Mouse (Mus musculus) myocyte (in vitro differentiated cells): ENCODE data around the gene Zfpm1.

Experiments used
- CEBPB ChIP-seq: IDR thresholded peaks from 2 replicates; pipeline ENCODE4 v1.6.1; 2011; ENCODE audit warnings: mild to moderate bottlenecking, moderate library complexity; ENCODE audit not compliant: poor library complexity, insufficient read depth, severe bottlenecking
- MAX ChIP-seq: IDR thresholded peaks from one replicate; pipeline ENCODE4 v1.6.1; 2011; ENCODE audit warnings: low read depth, mild to moderate bottlenecking, control low read depth
- MYOD1 ChIP-seq, 3 experiments: IDR thresholded peaks; one replicate each; pipeline ENCODE4 v1.6.1; 2011; ENCODE audit warnings: control low read depth in 2 of 3, low read depth in 2 of 3, mild to moderate bottlenecking in 2 of 3, moderate library complexity in 1 of 3; ENCODE audit not compliant: insufficient read length in 2 of 3, control insufficient read depth in 1 of 3
- POLR2A ChIP-seq: IDR thresholded peaks from one replicate; pipeline ENCODE4 v1.6.1; 2011; ENCODE audit warnings: low read depth, mild to moderate bottlenecking, control low read depth, moderate library complexity; ENCODE audit not compliant: insufficient read length
- POLR2AphosphoS2 ChIP-seq: IDR thresholded peaks from one replicate; pipeline ENCODE4 v1.6.1; 2011; ENCODE audit warnings: low read depth, control low read depth; ENCODE audit not compliant: insufficient read length
- SRF ChIP-seq: IDR thresholded peaks from one replicate; pipeline ENCODE4 v1.6.1; 2011; ENCODE audit warnings: low read depth; ENCODE audit not compliant: control insufficient read depth, insufficient read length
- TCF12 ChIP-seq: IDR thresholded peaks from one replicate; pipeline ENCODE4 v1.6.1; 2011; ENCODE audit warnings: mild to moderate bottlenecking, control low read depth; ENCODE audit not compliant: poor library complexity, insufficient read depth, severe bottlenecking
- TCF3 ChIP-seq: IDR thresholded peaks from one replicate; pipeline ENCODE4 v1.6.1; 2011; ENCODE audit warnings: low read depth, control low read depth; ENCODE audit not compliant: insufficient read length
- USF1 ChIP-seq: IDR thresholded peaks from one replicate; pipeline ENCODE4 v1.6.1; 2011; ENCODE audit warnings: low read depth, mild to moderate bottlenecking, control low read depth, moderate library complexity

GRCm38 (mm10) chr8:122319045-122319707 lies 37.2 kb downstream of the Zfpm1 start:
- TF ChIP-seq POLR2A, result no peak
- no peak for TF ChIP-seq USF1
- no peak for TF ChIP-seq SRF
- no peak for TF ChIP-seq POLR2AphosphoS2
- TF ChIP-seq CEBPB, result no peak
- TF ChIP-seq MYOD1 (IDR thresholded peaks at IDR 0.05; ENCODE audit: control insufficient read depth in 1 of 3, insufficient read length in 2 of 3, low read depth in 2 of 3), result no peak
- no peak for TF ChIP-seq MAX
- no peak for TF ChIP-seq TCF3
- no peak for TF ChIP-seq TCF12
